Mouse (Mus musculus) forebrain, embryonic 13.5 days (tissue): ENCODE measurements around the gene Ascc2. TPM values are rescaled to one million over a fixed set of nuclear protein-coding genes. Genes with fewer than 3 reads are reported as not detected.

Experiments used
- ATAC-seq: fragments of 200-750 bp; cut with Nextera tagmentation; 2 replicates; pipeline ENCODE4 v1.8.0; 2017
- H3K27ac ChIP-seq: fragments of 300-500 bp; sonication (generic); 2 replicates; pipeline ENCODE4 v1.5.1; 2015; ENCODE audit warnings: inconsistent platforms, mild to moderate bottlenecking, moderate library complexity
- H3K27me3 ChIP-seq: fragments of 300-500 bp; sonication (generic); 2 replicates; pipeline ENCODE4 v1.6.1; 2015; ENCODE audit warnings: mild to moderate bottlenecking, inconsistent platforms
- H3K36me3 ChIP-seq: fragments of 300-500 bp; sonication (generic); 2 replicates; pipeline ENCODE4 v1.6.1; 2015; ENCODE audit warnings: mild to moderate bottlenecking, inconsistent platforms; ENCODE audit not compliant: poor library complexity, severe bottlenecking
- H3K4me1 ChIP-seq: fragments of 300-500 bp; sonication (generic); 2 replicates; pipeline ENCODE4 v1.6.1; 2015; ENCODE audit warnings: inconsistent platforms
- H3K4me2 ChIP-seq: fragments of 300-500 bp; sonication (generic); 2 replicates; pipeline ENCODE4 v1.6.1; 2015; ENCODE audit warnings: inconsistent platforms, mild to moderate bottlenecking, moderate library complexity
- H3K4me3 ChIP-seq: fragments of 300-500 bp; sonication (generic); 2 replicates; pipeline ENCODE4 v1.5.1; 2015; ENCODE audit warnings: mild to moderate bottlenecking, inconsistent platforms
- H3K9ac ChIP-seq: fragments of 300-500 bp; sonication (generic); 2 replicates; pipeline ENCODE4 v1.6.1; 2015; ENCODE audit warnings: mild to moderate bottlenecking, inconsistent platforms
- H3K9me3 ChIP-seq: fragments of 300-500 bp; sonication (generic); replicated peaks from 2 replicates; pipeline ENCODE4 v1.6.1; 2016; ENCODE audit warnings: inconsistent platforms
- WGBS: fragments of 180-500 bp; shearing (Covaris S2); methylation state at CpG from one replicate; pipeline ENCODE4 v1.1.7; 2015; 5-methylcytosine and 5-hydroxymethylcytosine counted together
- polyA plus RNA-seq: library from polyadenylated mRNA; unstranded; fragments of >200 nt; fragmentation: Nextera tagmentation; extraction: Ambion mirVana; gene quantifications from 2 replicates; pipeline ENCODE4 v1.2.1, GENCODE M21; 2015

Ascc2 gene
- polyA plus RNA-seq, 1 experiment from 2014 or later, result 25.2 TPM

- no peak overlapping the region for H3K9ac ChIP-seq
- peaks cover 75% of the 10 kb centered on the region for H3K36me3 ChIP-seq
- ATAC-seq, result no peak
These were observed 37.0 kb downstream of the Ascc2 start for GRCm38 (mm10) chr11:4674593-4674992.

GRCm38 (mm10) chr11:4675126-4675562 lies 37.6 kb downstream of the Ascc2 start:
- Histone ChIP-seq H3K36me3 (peaks cover 78% of the 10 kb centered on the region), H3K27me3 (no peaks in the 10 kb centered on the region), H3K27ac (no peak overlapping the region), H3K9me3 (no peaks in the 10 kb centered on the region), H3K4me1 (no peaks in the 10 kb centered on the region), H3K4me3 (no peak overlapping the region), H3K9ac (no peak overlapping the region), H3K4me2 (no peak overlapping the region)
- WGBS, result 94% methylated on average over 6 of the region's 6 CpGs
- no peak for ATAC-seq

More at GRCm38 (mm10) chr11:4674593-4674992, 37.0 kb downstream of the Ascc2 start:
- H3K4me2 ChIP-seq, result no peak overlapping the region
- no peaks in the 10 kb centered on the region for H3K27me3 ChIP-seq
- H3K4me1 ChIP-seq, result no peaks in the 10 kb centered on the region
- H3K27ac ChIP-seq, result no peak overlapping the region
- no peak overlapping the region for H3K4me3 ChIP-seq
- 88% methylated on average over 1 of the region's 1 CpGs for WGBS
- no peaks in the 10 kb centered on the region for H3K9me3 ChIP-seq

- Histone ChIP-seq H3K4me2 (no peak overlapping the region), H3K36me3 (peaks cover 78% of the 10 kb centered on the region), H3K4me1 (no peaks in the 10 kb centered on the region), H3K27ac (no peak overlapping the region), H3K9ac (no peak overlapping the region), H3K27me3 (no peaks in the 10 kb centered on the region), H3K4me3 (no peak overlapping the region), H3K9me3 (no peaks in the 10 kb centered on the region)
- no peak for ATAC-seq
- WGBS, result 95% methylated on average over 6 of the region's 6 CpGs
These were observed 38.1 kb downstream of the Ascc2 start for GRCm38 (mm10) chr11:4675693-4676092.

- H3K27ac ChIP-seq, result no peak overlapping the region
- H3K9ac ChIP-seq, result no peak overlapping the region
- no peak for ATAC-seq
- H3K27me3 ChIP-seq, result no peaks in the 10 kb centered on the region
- H3K9me3 ChIP-seq, result no peaks in the 10 kb centered on the region
- H3K4me1 ChIP-seq, result no peaks in the 10 kb centered on the region
- H3K4me2 ChIP-seq, result no peak overlapping the region
- 88% methylated on average over 7 of the region's 7 CpGs for WGBS
- H3K36me3 ChIP-seq, result peaks cover 87% of the 10 kb centered on the region
- H3K4me3 ChIP-seq, result no peak overlapping the region
These were observed 39.8 kb downstream of the Ascc2 start for GRCm38 (mm10) chr11:4677250-4677872.

GRCm38 (mm10) chr11:4678700-4679440 lies 41.3 kb downstream of the Ascc2 start:
- Histone ChIP-seq H3K36me3 (peaks cover 87% of the 10 kb centered on the region), H3K4me3 (no peak overlapping the region), H3K4me2 (no peak overlapping the region), H3K4me1 (no peaks in the 10 kb centered on the region), H3K9ac (no peak overlapping the region), H3K9me3 (no peaks in the 10 kb centered on the region), H3K27me3 (no peaks in the 10 kb centered on the region), H3K27ac (no peak overlapping the region)
- no peak for ATAC-seq
- WGBS, result 87% methylated on average over 13 of the region's 13 CpGs

GRCm38 (mm10) chr11:4679441-4679832 lies 41.9 kb downstream of the Ascc2 start:
- ATAC-seq, result no peak
- no peak overlapping the region for H3K9ac ChIP-seq
- no peaks in the 10 kb centered on the region for H3K27me3 ChIP-seq
- H3K9me3 ChIP-seq, result no peaks in the 10 kb centered on the region
- no peaks in the 10 kb centered on the region for H3K4me1 ChIP-seq
- no peak overlapping the region for H3K27ac ChIP-seq
- no peak overlapping the region for H3K4me3 ChIP-seq
- peaks cover 86% of the 10 kb centered on the region for H3K36me3 ChIP-seq
- 95% methylated on average over 12 of the region's 12 CpGs for WGBS
- no peak overlapping the region for H3K4me2 ChIP-seq

GRCm38 (mm10) chr11:4680126-4680525 lies 42.6 kb downstream of the Ascc2 start:
- Histone ChIP-seq H3K9me3 (no peaks in the 10 kb centered on the region), H3K36me3 (peaks cover 85% of the 10 kb centered on the region), H3K27ac (no peak overlapping the region), H3K4me2 (no peak overlapping the region), H3K27me3 (no peaks in the 10 kb centered on the region), H3K9ac (no peak overlapping the region), H3K4me1 (no peaks in the 10 kb centered on the region), H3K4me3 (no peak overlapping the region)
- 62% methylated on average over 3 of the region's 3 CpGs for WGBS
- no peak for ATAC-seq

- no peak for ATAC-seq
- peaks cover 66% of the 10 kb centered on the region for H3K36me3 ChIP-seq
- WGBS, result 94% methylated on average over 6 of the region's 6 CpGs
- H3K4me1 ChIP-seq, result no peaks in the 10 kb centered on the region
- no peaks in the 10 kb centered on the region for H3K9me3 ChIP-seq
- H3K27me3 ChIP-seq, result no peaks in the 10 kb centered on the region
- H3K27ac ChIP-seq, result no peak overlapping the region
- no peak overlapping the region for H3K9ac ChIP-seq
- no peak overlapping the region for H3K4me2 ChIP-seq
- H3K4me3 ChIP-seq, result no peak overlapping the region
These were observed 46.0 kb downstream of the Ascc2 start for GRCm38 (mm10) chr11:4683516-4683915.

GRCm38 (mm10) chr11:4684186-4684585 lies 46.6 kb downstream of the Ascc2 start:
- Histone ChIP-seq H3K9ac (no peak overlapping the region), H3K27me3 (no peaks in the 10 kb centered on the region), H3K4me3 (no peak overlapping the region), H3K4me1 (no peaks in the 10 kb centered on the region), H3K27ac (no peak overlapping the region), H3K36me3 (peaks cover 59% of the 10 kb centered on the region), H3K4me2 (no peak overlapping the region), H3K9me3 (no peaks in the 10 kb centered on the region)
- no peak for ATAC-seq
- WGBS, result 81% methylated on average over 6 of the region's 6 CpGs

- Histone ChIP-seq H3K4me3 (no peak overlapping the region), H3K4me2 (no peak overlapping the region), H3K36me3 (peaks cover 50% of the 10 kb centered on the region), H3K9me3 (no peaks in the 10 kb centered on the region), H3K27ac (no peak overlapping the region), H3K27me3 (no peaks in the 10 kb centered on the region), H3K9ac (no peak overlapping the region), H3K4me1 (no peaks in the 10 kb centered on the region)
- no peak for ATAC-seq
- 77% methylated on average over 4 of the region's 4 CpGs for WGBS
These were observed 47.5 kb downstream of the Ascc2 start for GRCm38 (mm10) chr11:4685071-4685470.

- no peaks in the 10 kb centered on the region for H3K4me1 ChIP-seq
- no peak overlapping the region for H3K4me3 ChIP-seq
- H3K27ac ChIP-seq, result no peak overlapping the region
- ATAC-seq, result no peak
- no peaks in the 10 kb centered on the region for H3K9me3 ChIP-seq
- peaks cover 46% of the 10 kb centered on the region for H3K36me3 ChIP-seq
- no peaks in the 10 kb centered on the region for H3K27me3 ChIP-seq
- H3K4me2 ChIP-seq, result no peak overlapping the region
- no peak overlapping the region for H3K9ac ChIP-seq
- WGBS, result 85% methylated on average over 5 of the region's 5 CpGs
These were observed 48.0 kb downstream of the Ascc2 start for GRCm38 (mm10) chr11:4685510-4685909.

- no peaks in the 10 kb centered on the region for H3K4me1 ChIP-seq
- 75% methylated on average over 3 of the region's 3 CpGs for WGBS
- H3K27me3 ChIP-seq, result no peaks in the 10 kb centered on the region
- H3K9ac ChIP-seq, result no peak overlapping the region
- H3K27ac ChIP-seq, result no peak overlapping the region
- H3K9me3 ChIP-seq, result no peaks in the 10 kb centered on the region
- H3K36me3 ChIP-seq, result peaks cover 31% of the 10 kb centered on the region
- no peak overlapping the region for H3K4me3 ChIP-seq
- ATAC-seq, result no peak
- no peak overlapping the region for H3K4me2 ChIP-seq
These were observed 49.5 kb downstream of the Ascc2 start for GRCm38 (mm10) chr11:4687027-4687426.
